Mouse (Mus musculus): ENCODE data around the gene Rnf126.

The Rnf126 gene

GRCm38 (mm10) chr10:79728323-79729249, 38.2 kb downstream of the Rnf126 start:
- no peak for DNase-seq

DNA sequence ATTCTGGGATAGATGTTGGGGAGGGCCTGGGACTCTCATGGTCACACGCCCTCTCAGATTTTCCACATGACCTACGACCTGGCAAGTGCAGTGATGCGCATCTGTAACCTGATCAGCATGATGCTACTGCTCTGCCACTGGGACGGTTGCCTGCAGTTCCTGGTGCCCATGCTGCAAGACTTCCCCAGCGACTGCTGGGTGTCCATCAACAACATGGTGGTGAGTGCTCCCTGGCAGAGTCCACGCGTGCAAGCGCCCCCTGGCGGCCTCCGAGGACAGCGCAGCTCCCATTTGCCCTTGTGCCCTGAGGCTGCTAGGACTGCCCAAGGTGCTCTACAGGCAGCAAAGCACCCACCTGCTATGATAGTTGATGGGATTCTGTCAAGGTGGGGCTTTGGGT, 40.7 kb downstream of the Rnf126 start:
- peak; percentile 81 for DNase-seq

- DNase-seq: no peak
Observed at GRCm38 (mm10) chr10:79723692-79724091, 43.1 kb downstream of the Rnf126 start.

DNA sequence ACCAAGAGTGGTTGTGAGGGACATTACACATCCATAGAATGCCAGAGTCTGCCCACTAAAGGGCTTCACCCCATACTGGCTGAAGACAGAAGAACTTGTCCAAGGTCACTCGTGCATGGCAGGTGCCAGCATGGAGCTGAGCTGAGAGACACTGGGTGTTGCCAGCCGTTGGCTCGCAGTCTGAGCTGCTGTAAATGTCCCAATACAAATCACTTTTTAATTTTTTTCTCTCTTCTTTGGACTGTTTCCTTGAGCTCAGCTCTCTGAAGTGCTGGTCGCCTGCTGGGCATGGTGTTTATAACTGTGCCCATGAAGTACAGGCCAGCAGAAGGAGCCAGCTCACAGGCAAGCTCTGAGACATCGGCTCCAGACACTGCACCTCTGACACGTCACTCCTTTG, 43.7 kb downstream of the Rnf126 start:
- no peak for DNase-seq

- no peak for DNase-seq
Observed at GRCm38 (mm10) chr10:79721089-79721488, 45.7 kb downstream of the Rnf126 start.

DNA sequence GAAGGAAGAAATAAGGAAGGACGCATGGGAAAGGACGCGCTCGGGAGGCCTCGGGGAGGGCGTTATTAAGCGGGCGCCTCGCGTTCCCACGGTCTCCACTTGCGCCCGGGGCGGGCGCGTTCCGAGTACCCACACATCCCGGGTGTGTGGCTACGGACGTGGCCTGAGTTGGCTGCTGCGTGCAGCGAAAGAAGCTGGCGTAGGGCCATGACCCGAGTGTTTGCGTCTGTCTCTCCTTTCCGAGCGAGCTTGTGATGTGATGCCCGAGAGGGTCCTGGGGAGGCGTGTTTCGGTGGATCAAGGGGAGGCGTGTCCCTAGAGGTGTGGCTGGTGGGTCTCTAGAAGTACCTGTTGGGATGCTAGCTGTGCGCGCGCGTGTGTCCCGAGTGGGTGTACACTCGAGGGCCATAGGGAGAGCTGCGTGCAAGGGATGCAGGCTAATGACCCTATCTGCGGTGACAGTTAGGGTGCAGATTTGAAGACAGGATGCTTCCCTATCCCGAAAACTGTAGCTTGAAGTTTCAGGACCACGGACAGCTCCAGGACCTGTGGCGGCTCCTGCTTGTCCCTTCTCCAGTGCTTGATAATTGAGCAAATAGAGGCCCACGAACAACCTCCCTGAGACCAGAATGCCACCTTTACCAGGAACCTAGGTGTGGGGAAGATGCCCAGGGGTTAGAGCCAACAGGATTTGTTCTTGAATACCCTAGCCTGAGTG, 49.0 kb downstream of the Rnf126 start:
- peak; percentile 81 for DNase-seq

DNA sequence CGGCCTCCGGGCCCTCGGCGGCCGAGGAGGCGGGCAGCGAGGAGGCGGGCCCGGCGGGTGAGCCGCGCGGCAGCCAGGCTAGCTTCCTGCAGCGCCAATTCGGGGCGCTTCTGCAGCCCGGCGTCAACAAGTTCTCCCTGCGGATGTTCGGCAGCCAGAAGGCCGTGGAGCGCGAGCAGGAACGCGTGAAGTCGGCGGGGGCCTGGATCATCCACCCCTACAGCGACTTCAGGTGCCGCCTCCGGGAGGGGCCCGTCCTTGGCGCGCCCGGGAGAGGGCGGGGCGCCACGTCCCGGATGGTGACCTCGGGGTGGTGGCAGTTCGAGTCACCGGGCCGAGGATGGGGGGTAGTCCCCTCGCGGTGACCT, 49.8 kb downstream of the Rnf126 start:
- DNase-seq: peak; percentile 48

DNA sequence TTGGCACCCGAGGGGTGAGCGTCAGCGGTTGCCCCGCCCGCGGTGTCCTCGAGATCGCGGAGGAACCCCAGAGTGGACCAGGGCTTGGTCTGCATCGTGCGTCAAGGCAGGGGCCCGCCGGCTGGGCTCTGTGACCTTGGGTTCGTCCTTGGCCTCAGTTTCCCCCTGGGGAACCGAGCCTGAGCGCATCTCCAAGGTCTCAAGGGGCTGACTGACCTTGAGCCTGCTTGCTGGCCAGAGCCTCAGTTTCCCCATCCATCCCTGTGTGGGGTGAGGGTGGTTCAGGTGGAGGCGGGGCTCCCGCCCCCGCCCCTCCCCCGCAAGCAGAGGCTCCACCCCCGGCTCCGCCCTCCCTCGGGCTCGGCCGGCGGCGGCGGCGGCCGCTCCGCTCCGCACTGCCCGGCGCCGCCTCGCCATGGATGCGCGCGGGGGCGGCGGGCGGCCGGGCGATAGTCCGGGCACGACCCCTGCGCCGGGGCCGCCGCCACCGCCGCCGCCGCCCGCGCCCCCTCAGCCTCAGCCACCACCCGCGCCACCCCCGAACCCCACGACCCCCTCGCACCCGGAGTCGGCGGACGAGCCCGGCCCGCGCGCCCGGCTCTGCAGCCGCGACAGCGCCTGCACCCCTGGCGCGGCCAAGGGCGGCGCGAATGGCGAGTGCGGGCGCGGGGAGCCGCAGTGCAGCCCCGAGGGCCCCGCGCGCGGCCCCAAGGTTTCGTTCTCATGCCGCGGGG, 50.3 kb downstream of the Rnf126 start, which contains the start of gene Hcn2:
Hcn2 (plus strand) TSS at position 381 of the 734 bp plus-strand sequence.
- DNase-seq: no peak

- no peak for DNase-seq
Observed at GRCm38 (mm10) chr10:79714996-79715395, 51.8 kb downstream of the Rnf126 start.

DNA sequence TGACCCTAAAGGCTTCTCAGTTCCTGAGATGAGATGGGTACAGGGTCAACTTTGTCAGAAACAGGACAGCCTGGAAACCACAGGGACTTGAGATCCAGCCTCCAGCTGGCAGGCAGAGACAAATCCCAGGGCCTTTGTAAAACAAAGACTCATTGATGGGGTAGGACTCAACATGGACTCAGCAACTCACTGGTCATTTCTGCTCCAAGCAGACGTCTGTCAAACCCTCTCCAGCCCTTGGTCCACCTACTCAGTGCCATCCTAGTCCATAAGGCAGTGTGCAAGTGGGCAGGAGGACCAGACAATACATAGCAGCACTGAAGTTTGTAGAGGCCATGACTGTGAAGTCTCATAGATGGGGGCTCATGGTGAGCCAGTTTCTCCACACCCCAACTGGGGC, 53.6 kb downstream of the Rnf126 start:
- no peak for DNase-seq

GRCm38 (mm10) chr10:79712499-79713126, 54.1 kb downstream of the Rnf126 start:
- DNase-seq: peak; percentile 92

- no peak for DNase-seq
Observed at GRCm38 (mm10) chr10:79712029-79712428, 54.7 kb downstream of the Rnf126 start.

DNA sequence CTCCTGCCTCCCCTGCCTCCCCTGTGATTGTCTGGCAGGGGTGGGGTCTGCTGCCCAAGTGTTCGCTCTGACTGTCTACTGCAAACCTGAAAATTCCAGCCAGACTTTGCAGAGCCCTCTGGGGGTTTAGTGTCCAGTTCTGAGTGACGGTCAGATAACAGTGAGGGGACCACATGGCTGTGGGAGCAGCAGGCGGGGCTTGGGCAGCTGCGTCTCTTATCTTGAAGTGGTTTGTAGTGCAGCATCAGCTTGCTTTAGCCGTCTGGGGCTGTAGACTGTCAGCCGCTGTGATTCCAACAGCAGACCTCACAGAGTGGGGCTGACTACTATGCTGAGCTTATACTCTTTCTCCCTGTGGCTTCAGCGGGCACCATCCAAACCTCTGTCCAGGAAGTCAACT, 57.4 kb downstream of the Rnf126 start:
- DNase-seq: no peak

- no peak for DNase-seq
Observed at GRCm38 (mm10) chr10:79708668-79709067, 58.1 kb downstream of the Rnf126 start.
